Mouse (Mus musculus) CD4-positive, CD25-positive, alpha-beta regulatory T cell, adult 4 months (primary cell): ENCODE data around the gene Thap11. TPM values are rescaled to one million over a fixed set of nuclear protein-coding genes. Genes with fewer than 3 reads are reported as not detected.

ENCODE experiments used
- ATAC-seq: one replicate; pipeline ENCODE4 v1.8.0; 2017
- polyA plus RNA-seq, 2 experiments: library from polyadenylated mRNA; unstranded; fragments of 100-300 nt; shearing (Covaris generic); gene quantifications; one replicate each; pipeline ENCODE4 v1.2.1; 2017

Gene Thap11
- polyA plus RNA-seq, 2 experiments from 2014 or later: 4.5 to 6.0 TPM

DNA sequence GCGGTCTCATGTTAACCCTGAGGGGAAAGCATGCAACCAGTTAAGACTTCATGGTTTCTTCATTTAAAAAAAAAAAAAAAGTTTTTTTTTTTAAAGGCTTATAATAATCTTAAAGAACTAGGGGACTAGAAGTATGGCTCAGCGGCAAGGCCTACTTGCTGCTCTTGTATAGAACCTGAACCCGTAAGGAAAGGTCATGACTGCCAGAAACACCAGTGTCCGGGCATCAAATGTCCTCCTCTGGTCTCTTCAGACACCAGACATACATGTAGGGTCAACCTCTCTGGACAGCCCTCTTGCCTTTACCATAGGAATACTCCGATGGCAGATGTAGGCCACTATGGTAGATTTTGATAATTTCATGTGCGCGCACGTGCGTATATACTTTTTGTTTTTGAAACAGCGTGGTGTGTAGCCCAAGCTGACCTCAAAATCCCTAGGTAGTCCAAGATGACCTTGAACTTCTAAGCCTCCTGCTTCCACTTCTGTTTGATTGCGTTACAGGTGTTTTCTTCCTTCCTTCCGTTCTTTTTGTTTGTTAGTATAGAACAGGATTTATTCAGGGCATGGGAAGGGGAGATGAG, 2.7 kb upstream of the Thap11 start:
- ATAC-seq: no peak

- no peak for ATAC-seq
These were observed 1.8 kb upstream of the Thap11 start, which contains the start of gene Cenpt for GRCm38 (mm10) chr8:105853178-105853577. Gene Cenpt, minus strand, starts transcription at chr8:105853278.

DNA sequence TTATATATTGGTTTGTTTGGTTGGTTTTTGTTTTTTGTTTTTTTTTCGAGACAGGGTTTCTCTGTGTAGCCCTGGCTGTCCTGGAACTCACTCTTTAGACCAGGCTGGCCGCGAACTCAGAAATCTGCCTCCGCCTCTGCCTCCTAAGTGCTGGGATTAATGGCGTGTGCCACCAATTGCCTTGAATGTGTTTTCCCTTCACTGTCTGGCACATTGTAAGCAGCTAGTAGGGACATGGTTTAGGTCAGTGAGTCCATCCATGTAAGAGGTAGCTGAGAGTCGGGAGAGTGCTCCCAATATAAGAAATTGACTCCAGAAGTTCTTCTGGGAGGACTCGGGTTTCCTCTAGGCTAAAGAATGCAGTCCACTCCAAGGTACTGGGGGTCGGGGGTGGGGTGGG, 629 bp upstream of the Thap11 start:
- no peak for ATAC-seq

GRCm38 (mm10) chr8:105855248-105856167, 576 bp downstream of the Thap11 start:
- ATAC-seq: peak; percentile 15

GRCm38 (mm10) chr8:105856168-105856835, 1.4 kb downstream of the Thap11 start:
- no peak for ATAC-seq

DNA sequence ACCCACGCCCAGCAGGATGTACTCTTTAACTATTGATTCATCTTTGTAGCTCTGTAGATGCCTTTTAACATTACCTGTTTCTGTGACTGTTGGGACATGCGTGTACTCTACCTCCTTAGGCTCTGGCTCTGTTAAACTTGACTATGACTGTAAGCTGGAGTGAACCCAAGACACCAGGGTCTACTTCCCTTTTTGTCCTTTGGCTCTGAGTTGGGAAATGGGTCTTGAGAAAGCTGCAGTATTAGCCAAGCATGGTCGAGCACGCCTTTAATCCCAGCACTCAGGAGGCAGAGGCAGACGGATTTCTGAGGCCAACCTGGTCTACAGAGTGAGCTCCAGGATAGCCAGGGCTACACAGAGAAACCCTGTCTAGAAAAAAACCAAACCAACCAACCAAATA, 3.6 kb downstream of the Thap11 start:
- no peak for ATAC-seq

GRCm38 (mm10) chr8:105859314-105859713, 4.4 kb downstream of the Thap11 start:
- no peak for ATAC-seq

DNA sequence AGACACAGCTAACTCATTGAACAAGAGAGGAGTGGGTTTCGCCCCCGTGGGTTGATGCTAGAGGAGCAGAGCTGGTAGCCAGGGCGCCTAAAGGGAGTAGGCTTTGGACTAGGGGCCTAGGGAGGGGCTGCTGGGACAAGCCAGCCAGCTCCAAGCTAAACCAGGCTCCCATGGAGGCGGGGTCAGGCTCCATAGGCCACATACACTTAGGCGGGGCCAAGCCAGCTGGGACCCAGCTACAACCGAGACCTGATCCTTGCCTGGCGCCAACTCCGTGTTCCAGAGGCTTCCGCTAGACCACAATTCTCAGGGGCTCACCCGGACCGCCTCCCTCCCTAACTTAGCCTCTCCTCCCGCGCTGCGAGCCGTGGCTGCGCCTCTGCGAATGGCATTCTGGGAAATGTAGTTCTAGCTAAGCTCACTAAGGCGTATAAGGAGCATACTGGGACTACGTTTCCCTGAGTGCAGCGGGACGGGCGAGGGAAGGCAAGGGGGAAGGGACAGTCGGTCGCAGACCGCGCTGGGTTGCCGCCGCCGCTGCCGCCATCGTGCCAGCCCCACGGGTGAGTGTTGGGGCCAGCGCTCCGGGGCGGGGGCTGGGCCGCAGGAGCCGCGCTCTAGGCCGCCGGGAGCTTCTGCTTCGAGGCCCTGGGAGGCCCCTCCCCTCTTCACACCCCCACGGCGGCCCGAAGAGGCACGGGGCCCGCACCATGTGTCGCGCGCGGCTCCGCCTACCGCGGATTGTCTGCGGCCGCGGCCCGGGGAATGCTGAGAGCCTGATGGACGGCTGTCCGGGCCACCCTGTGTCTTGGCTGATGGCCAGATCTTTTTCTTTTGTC, 5.4 kb downstream of the Thap11 start, which contains the start of gene Nutf2:
Gene Nutf2 (plus strand): TSS at position 438 of the 839 bp plus-strand sequence.
- ATAC-seq: peak; percentile 97

DNA sequence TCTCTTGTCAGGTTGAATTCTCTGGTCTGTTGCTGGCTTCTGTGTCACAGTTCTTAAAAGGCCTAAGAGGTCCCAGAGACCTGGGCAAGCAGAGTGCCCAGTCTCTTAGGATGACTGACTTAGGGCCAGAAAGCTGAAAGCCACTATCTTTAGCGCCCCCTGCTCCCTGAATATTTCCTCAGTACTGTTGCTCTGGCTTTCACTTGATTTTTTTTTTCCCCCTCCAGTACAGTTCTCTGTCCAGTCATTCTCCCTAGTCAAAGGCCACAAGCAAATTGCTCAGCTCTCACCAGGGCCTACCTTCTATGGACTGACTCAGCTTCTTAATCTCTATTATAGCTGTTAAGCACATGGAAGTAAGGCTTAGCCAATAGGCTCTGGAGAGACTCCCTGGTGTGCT, 7.0 kb downstream of the Thap11 start:
- no peak for ATAC-seq

DNA sequence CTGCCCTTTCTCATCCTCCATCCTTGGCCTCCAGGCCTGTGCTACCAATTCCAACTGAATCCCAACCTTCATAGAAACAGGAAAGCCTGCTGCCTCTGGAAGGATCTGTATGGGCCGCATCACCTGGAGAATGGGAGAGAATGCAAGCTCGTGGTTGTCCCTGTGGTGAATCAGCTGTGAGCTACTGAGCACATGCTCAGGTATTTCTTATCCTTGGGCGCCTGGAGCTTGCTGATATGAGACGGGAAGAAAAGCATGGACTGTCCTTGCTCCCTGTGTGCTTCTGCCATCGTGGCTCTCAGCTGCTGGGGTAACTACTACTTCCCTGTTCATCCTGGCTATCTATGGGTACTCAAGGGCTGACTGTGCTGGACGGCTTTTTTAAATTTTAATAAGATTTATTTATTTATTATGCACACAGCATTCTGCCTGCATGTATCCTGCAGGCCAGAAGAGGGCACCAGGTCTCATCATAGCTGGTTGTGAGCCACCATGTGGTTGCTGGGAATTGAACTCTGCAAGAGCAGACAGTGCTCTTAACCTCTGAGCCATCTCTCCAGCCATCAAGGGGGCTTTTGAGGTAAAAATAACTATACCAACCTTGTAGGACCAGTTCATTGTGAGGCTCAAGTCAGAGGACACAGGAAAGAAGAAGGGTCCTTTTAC, 11.6 kb downstream of the Thap11 start:
- ATAC-seq: no peak

DNA sequence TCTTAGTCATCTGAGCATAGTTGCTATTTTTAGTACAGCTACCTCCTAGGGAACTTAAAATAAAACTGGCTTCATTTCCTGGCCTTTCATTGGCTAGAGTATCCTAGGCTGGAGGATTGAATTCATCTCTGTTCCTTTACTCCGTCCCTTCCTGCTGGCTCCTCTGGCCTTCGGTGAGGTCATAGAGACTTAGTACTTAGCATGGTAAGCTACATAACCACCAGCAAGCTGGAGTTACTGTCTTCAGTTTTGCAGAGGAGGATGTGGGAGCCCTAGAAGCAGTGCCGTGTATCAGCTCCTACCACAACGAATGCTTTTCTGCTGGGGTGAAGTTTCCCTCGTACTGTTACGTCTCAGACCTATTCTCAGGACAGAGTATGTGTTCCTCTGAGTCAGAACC, 19.4 kb downstream of the Thap11 start:
- ATAC-seq: no peak

- peak; percentile 92 for ATAC-seq
These were observed 26.0 kb downstream of the Thap11 start, which contains the start of gene Edc4 for GRCm38 (mm10) chr8:105880754-105881520. Gene Edc4, plus strand, starts transcription at chr8:105880881.

DNA sequence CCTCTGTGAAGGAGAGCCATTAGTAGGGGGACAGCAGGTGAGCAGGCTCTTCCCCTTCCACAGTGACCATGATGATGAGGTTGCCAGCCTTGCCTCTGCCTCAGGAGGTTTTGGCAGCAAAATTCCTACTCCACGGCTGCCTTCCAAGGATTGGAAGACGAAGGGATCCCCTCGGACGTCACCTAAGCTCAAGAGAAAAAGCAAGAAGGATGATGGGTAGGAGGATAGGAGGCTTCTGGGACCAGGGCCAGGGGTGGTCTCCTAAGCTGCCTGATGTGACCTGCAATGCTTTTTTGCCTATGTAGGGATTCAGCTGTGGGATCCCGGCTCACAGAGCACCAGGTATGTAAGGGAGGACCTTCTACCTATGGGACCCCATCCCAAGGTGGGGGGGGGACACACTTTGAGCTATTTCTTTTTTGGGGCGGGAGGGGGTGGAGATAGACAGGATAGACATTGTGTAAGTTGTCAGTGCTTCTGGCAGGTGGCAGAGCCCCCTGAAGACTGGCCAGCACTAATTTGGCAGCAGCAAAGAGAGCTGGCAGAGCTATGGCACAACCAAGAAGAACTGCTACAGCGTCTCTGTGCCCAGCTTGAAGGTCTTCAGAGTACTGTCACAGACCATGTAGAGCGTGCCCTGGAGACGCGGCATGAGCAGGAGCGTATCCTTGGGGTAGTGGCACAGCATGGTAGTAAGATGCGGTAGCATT, 35.0 kb downstream of the Thap11 start:
- no peak for ATAC-seq

DNA sequence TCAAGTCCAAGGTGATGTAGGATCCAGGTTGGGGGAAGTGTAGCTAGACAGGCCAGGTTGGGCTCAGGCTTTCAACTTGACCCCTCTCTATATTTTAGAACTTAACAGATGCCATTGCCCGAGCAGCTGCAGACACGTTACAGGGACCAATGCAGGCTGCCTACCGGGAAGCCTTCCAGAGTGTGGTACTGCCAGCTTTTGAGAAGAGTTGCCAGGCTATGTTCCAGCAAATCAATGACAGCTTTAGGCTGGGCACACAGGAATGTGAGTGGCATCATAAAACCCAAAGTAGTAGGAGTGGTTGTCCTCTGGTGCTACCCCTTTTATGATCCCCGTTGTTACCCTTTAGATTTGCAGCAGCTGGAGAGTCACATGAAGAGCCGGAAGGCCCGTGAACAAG, 35.9 kb downstream of the Thap11 start:
- ATAC-seq: no peak

- peak; percentile 49 for ATAC-seq
These were observed 37.5 kb downstream of the Thap11 start for GRCm38 (mm10) chr8:105892432-105892831.

- no peak for ATAC-seq
These were observed 38.4 kb downstream of the Thap11 start, which contains the start of gene Nrn1l for GRCm38 (mm10) chr8:105893339-105893738. Gene Nrn1l, plus strand, starts transcription at chr8:105893567.

- ATAC-seq: no peak
These were observed 43.0 kb downstream of the Thap11 start for GRCm38 (mm10) chr8:105897801-105898480.

- ATAC-seq: peak; percentile 91
These were observed 45.4 kb downstream of the Thap11 start, which contains the start of gene Pskh1 for GRCm38 (mm10) chr8:105900180-105900940. Gene Pskh1, plus strand, starts transcription at chr8:105900441.
